Comparison of ENCODE assay signal across 17 mouse cellular contexts in the genomic region with DNA sequence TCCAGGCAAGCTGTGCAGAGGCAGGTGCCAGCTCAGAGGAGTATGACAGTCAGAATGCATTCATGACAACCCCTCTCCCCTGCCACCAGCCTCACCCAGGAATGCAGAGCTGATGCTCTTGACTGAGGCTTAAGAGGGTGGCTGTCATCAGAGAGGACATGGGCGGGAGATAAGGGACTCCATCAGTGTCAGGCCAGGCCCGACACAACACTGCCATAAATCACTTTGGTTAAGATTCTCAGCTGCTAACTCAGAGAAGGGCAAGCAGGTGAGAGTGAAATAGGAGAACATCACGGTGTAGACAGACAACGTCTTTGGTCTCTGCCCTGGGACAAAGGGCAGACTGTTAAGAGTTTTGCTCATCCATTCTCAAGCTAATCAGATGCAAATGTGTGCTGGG.
DNase-seq lines count a peak whose midpoint lies in the region; ATAC-seq lines count a peak whose summit lies in the region.
"Had no signal": no experiment of that assay in that cellular context is flagged by ENCODE, and none has a peak within 500 bp of the region (broad histone marks: within the 10 kb centered on the region; RNA-seq: fewer than 3 reads in every experiment).

No protein-coding gene starts in this region.

- no peaks in the 10 kb centered on the region for H3K27me3 ChIP-seq in heart, embryonic 15.5 days
- no peaks in the 10 kb centered on the region for H3K27me3 ChIP-seq in limb, embryonic 13.5 days
- H3K27me3 ChIP-seq in limb, embryonic 10.5 days (ENCODE audit: low read depth, poor library complexity, severe bottlenecking), result no peaks in the 10 kb centered on the region
- H3K27me3 ChIP-seq: intestine, embryonic 15.5 days; lung, embryonic 15.5 days; neural tube, embryonic 12.5 days had no signal

- peak overlapping the region; percentile 40; the same call in 1 of the 2 replicates for H3K27ac ChIP-seq in heart, embryonic 15.5 days
- H3K27ac ChIP-seq in limb, embryonic 13.5 days, result no peak overlapping the region
- no peak overlapping the region for H3K27ac ChIP-seq in limb, embryonic 10.5 days
- H3K27ac ChIP-seq: gastrocnemius, adult 2 months; intestine, embryonic 15.5 days; lung, embryonic 15.5 days; neural tube, embryonic 12.5 days had no signal

- H3K4me3 ChIP-seq in heart, embryonic 15.5 days, result no peak overlapping the region
- no peak overlapping the region for H3K4me3 ChIP-seq in limb, embryonic 13.5 days
- H3K4me3 ChIP-seq in limb, embryonic 10.5 days, result no peak overlapping the region
- H3K4me3 ChIP-seq: gastrocnemius, adult 2 months; intestine, embryonic 15.5 days; lung, embryonic 15.5 days; neural tube, embryonic 12.5 days had no signal

- H3K9ac ChIP-seq in heart, embryonic 15.5 days, result no peak overlapping the region
- no peak overlapping the region for H3K9ac ChIP-seq in limb, embryonic 13.5 days
- H3K9ac ChIP-seq: intestine, embryonic 15.5 days; lung, embryonic 15.5 days; neural tube, embryonic 12.5 days had no signal

- H3K4me1 ChIP-seq in heart, embryonic 15.5 days (replicated peaks), result peaks cover 30% of the 10 kb centered on the region
- peaks cover 10% of the 10 kb centered on the region for H3K4me1 ChIP-seq in limb, embryonic 13.5 days
- H3K4me1 ChIP-seq in limb, embryonic 10.5 days, result peaks cover 27% of the 10 kb centered on the region
- H3K4me1 ChIP-seq: intestine, embryonic 15.5 days had no signal

- H3K4me2 ChIP-seq in heart, embryonic 15.5 days, result no peak overlapping the region
- H3K4me2 ChIP-seq in limb, embryonic 13.5 days (replicated peaks), result no peak overlapping the region
- H3K4me2 ChIP-seq: intestine, embryonic 15.5 days; liver, embryonic 11.5 days; lung, embryonic 15.5 days; neural tube, embryonic 12.5 days had no signal

- WGBS in heart, embryonic 15.5 days, result 34% methylated on average over 4 of the region's 4 CpGs
- WGBS in limb, embryonic 13.5 days, result 26% methylated on average over 4 of the region's 4 CpGs
- WGBS in limb, embryonic 10.5 days, result 13% methylated on average over 4 of the region's 4 CpGs

- intact Hi-C loops in heart, postnatal 14 days (cut with DNase I), result no loop called here

- peak; percentile 57 for ATAC-seq in heart, embryonic 15.5 days (replicated peaks; ENCODE audit: insufficient number of reproducible peaks, insufficient read depth, low FRiP score, low read depth)
- ATAC-seq in limb, embryonic 13.5 days (ENCODE audit: low FRiP score, low read depth), result peak; percentile 44; the same call in 1 of the 2 replicates
- ATAC-seq: forebrain, embryonic 16.5 days; intestine, embryonic 15.5 days had no signal

- peak; percentile 18 for DNase-seq in embryo, embryonic 10 days (ENCODE audit: low spot score)
- no peak for DNase-seq in embryo, embryonic 11 days
- no peak for DNase-seq in heart, postnatal 14 days
- no peak for DNase-seq in limb, embryonic 10.5 days (ENCODE audit: low spot score)
- no peak for DNase-seq in thymus, postnatal 10 days (ENCODE audit: low spot score in 2 of 2)
- no peak for DNase-seq in adrenal gland, postnatal 10 days
- DNase-seq: adrenal gland, postnatal 36 days; cerebellum, adult 9-10 months; gastrocnemius, adult 2 months; thymus, adult 18-20 months had no signal

- H3K9me3 ChIP-seq in heart, embryonic 15.5 days (replicated peaks), result no peaks in the 10 kb centered on the region
- no peaks in the 10 kb centered on the region for H3K9me3 ChIP-seq in limb, embryonic 13.5 days
- H3K9me3 ChIP-seq in limb, embryonic 10.5 days (replicated peaks), result no peaks in the 10 kb centered on the region
- H3K9me3 ChIP-seq: intestine, embryonic 15.5 days; lung, embryonic 15.5 days; neural tube, embryonic 12.5 days had no signal

- no peaks in the 10 kb centered on the region for H3K36me3 ChIP-seq in heart, embryonic 15.5 days
- H3K36me3 ChIP-seq in limb, embryonic 13.5 days, result no peaks in the 10 kb centered on the region
- H3K36me3 ChIP-seq in limb, embryonic 10.5 days, result no peaks in the 10 kb centered on the region
- H3K36me3 ChIP-seq: intestine, embryonic 15.5 days; lung, embryonic 15.5 days; neural tube, embryonic 12.5 days had no signal
